Comparison of ENCODE assay signal across 11 mouse cellular contexts in the genomic region with DNA sequence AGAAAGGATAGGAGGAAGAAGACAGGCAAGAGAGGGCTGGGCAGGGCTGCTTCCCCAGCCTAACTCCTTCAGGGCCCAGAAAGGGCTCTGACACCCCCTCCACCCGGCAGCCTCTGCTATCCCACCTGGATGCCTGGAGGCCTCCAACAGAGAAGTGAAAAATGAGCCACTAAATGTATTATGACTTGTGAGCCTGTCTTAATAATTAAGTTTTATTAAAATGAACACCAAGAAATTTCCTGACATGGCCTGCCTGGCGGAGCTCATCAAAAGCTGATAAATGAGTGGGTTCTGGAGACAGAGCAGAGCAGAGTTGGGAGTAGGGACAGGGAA.
DNase-seq lines count a peak whose midpoint lies in the region; ATAC-seq and TF ChIP-seq lines count a peak whose summit lies in the region.
"Had no signal": no experiment of that assay in that cellular context is flagged by ENCODE, and none has a peak within 500 bp of the region (broad histone marks: within the 10 kb centered on the region; RNA-seq: fewer than 3 reads in every experiment).

No protein-coding gene starts in this region.

- WGBS in heart, postnatal 0 days, result 61% methylated on average over 2 of the region's 2 CpGs
- 75% methylated on average over 2 of the region's 2 CpGs for WGBS in midbrain, embryonic 10.5 days
- 76% methylated on average over 2 of the region's 2 CpGs for WGBS in midbrain, embryonic 16.5 days
- 28% methylated on average over 2 of the region's 2 CpGs for WGBS in limb, embryonic 13.5 days
- 47% methylated on average over 2 of the region's 2 CpGs for WGBS in stomach, embryonic 16.5 days

- H3K9ac ChIP-seq in heart, postnatal 0 days (replicated peaks; ENCODE audit: low read depth, low read length), result no peak overlapping the region
- H3K9ac ChIP-seq in midbrain, embryonic 16.5 days (ENCODE audit: low read depth, low read length), result no peak overlapping the region
- no peak overlapping the region for H3K9ac ChIP-seq in limb, embryonic 13.5 days
- H3K9ac ChIP-seq in stomach, embryonic 16.5 days (ENCODE audit: low read length), result no peak overlapping the region
- H3K9ac ChIP-seq: midbrain, embryonic 12.5 days; neural tube, embryonic 15.5 days had no signal

- H3K36me3 ChIP-seq in heart, postnatal 0 days (replicated peaks; ENCODE audit: control insufficient read depth, insufficient read depth, low read length), result no peaks in the 10 kb centered on the region
- no peaks in the 10 kb centered on the region for H3K36me3 ChIP-seq in midbrain, embryonic 10.5 days
- no peaks in the 10 kb centered on the region for H3K36me3 ChIP-seq in midbrain, embryonic 16.5 days (ENCODE audit: control insufficient read depth, insufficient read depth, low read length)
- H3K36me3 ChIP-seq in limb, embryonic 13.5 days, result no peaks in the 10 kb centered on the region
- H3K36me3 ChIP-seq in stomach, embryonic 16.5 days (ENCODE audit: control insufficient read depth, insufficient read depth, low read length), result no peaks in the 10 kb centered on the region
- H3K36me3 ChIP-seq: midbrain, embryonic 12.5 days; neural tube, embryonic 15.5 days had no signal

- H3K27ac ChIP-seq in heart, postnatal 0 days (ENCODE audit: low read depth), result peak overlapping the region; percentile 39; the same call in 1 of the 2 replicates
- H3K27ac ChIP-seq in midbrain, embryonic 10.5 days (replicated peaks), result 0 out of 2 replicates have a peak overlapping the region, but pooled peaks have one; percentile 23
- H3K27ac ChIP-seq in midbrain, embryonic 16.5 days (ENCODE audit: low read length), result no peak overlapping the region
- 0 out of 2 replicates have a peak overlapping the region, but pooled peaks have one; percentile 0 for H3K27ac ChIP-seq in limb, embryonic 13.5 days
- H3K27ac ChIP-seq in stomach, embryonic 16.5 days (ENCODE audit: low read length), result peak overlapping the region; percentile 83
- H3K27ac ChIP-seq: gastrocnemius, adult 2 months; midbrain, embryonic 12.5 days; neural tube, embryonic 15.5 days had no signal

- no peak overlapping the region for H3K4me3 ChIP-seq in heart, postnatal 0 days (ENCODE audit: low read depth, low read length)
- H3K4me3 ChIP-seq in midbrain, embryonic 10.5 days, result no peak overlapping the region
- no peak overlapping the region for H3K4me3 ChIP-seq in midbrain, embryonic 16.5 days (ENCODE audit: low read depth, low read length)
- no peak overlapping the region for H3K4me3 ChIP-seq in limb, embryonic 13.5 days
- H3K4me3 ChIP-seq in stomach, embryonic 16.5 days (replicated peaks; ENCODE audit: low read length), result no peak overlapping the region
- H3K4me3 ChIP-seq: gastrocnemius, adult 2 months; midbrain, embryonic 12.5 days; neural tube, embryonic 15.5 days had no signal

- no peak for TF ChIP-seq CTCF in heart, postnatal 0 days (IDR thresholded peaks at IDR 0.05; ENCODE audit: low read depth)

- no peak for DNase-seq in heart, postnatal 0 days (ENCODE audit: low spot score)
- DNase-seq in heart, adult 18-20 months, result no peak
- DNase-seq in midbrain, embryonic 10.5 days (ENCODE audit: low spot score), result no peak
- no peak for DNase-seq in T-cell, adult 2 months (ENCODE audit: low spot score)
- DNase-seq: cerebellum, adult 9-11 months; gastrocnemius, adult 2 months had no signal

- TF ChIP-seq EP300 in heart, postnatal 0 days (IDR thresholded peaks at IDR 0.05; ENCODE audit: low read depth), result no peak

- 0 out of 2 replicates have a peak, but pooled peaks cover 10% of the 10 kb centered on the region for H3K9me3 ChIP-seq in heart, postnatal 0 days (replicated peaks; ENCODE audit: control insufficient read depth, low read length)
- H3K9me3 ChIP-seq in midbrain, embryonic 10.5 days (replicated peaks), result peaks cover 5% of the 10 kb centered on the region; the same call in 1 of the 2 replicates
- H3K9me3 ChIP-seq in midbrain, embryonic 16.5 days (replicated peaks; ENCODE audit: control insufficient read depth, low read length, poor library complexity, severe bottlenecking), result no peaks in the 10 kb centered on the region
- peaks cover 12% of the 10 kb centered on the region; the same call in 1 of the 2 replicates for H3K9me3 ChIP-seq in limb, embryonic 13.5 days
- H3K9me3 ChIP-seq in stomach, embryonic 16.5 days (replicated peaks; ENCODE audit: control insufficient read depth, low read length), result no peaks in the 10 kb centered on the region
- H3K9me3 ChIP-seq: neural tube, embryonic 15.5 days had no signal

- no peaks in the 10 kb centered on the region for H3K27me3 ChIP-seq in heart, postnatal 0 days (ENCODE audit: control insufficient read depth, insufficient read depth, low read length)
- H3K27me3 ChIP-seq in midbrain, embryonic 10.5 days (ENCODE audit: low read depth, poor library complexity, severe bottlenecking), result no peaks in the 10 kb centered on the region
- H3K27me3 ChIP-seq in midbrain, embryonic 16.5 days (ENCODE audit: control insufficient read depth, insufficient read depth, low read depth, low read length), result no peaks in the 10 kb centered on the region
- H3K27me3 ChIP-seq in limb, embryonic 13.5 days, result no peaks in the 10 kb centered on the region; the same call in 1 of the 2 replicates
- H3K27me3 ChIP-seq in stomach, embryonic 16.5 days (ENCODE audit: control insufficient read depth, insufficient read depth, low read length), result no peaks in the 10 kb centered on the region
- H3K27me3 ChIP-seq: midbrain, embryonic 12.5 days; neural tube, embryonic 15.5 days had no signal

- no peak for ATAC-seq in heart, postnatal 0 days (ENCODE audit: insufficient read depth, low read depth)
- ATAC-seq in midbrain, embryonic 16.5 days, result no peak
- 0 out of 2 replicates have a peak, but pooled peaks have one; percentile 11 for ATAC-seq in limb, embryonic 13.5 days (ENCODE audit: low FRiP score, low read depth)
- peak; percentile 25; the same call in 1 of the 2 replicates for ATAC-seq in stomach, embryonic 16.5 days (ENCODE audit: insufficient read depth, low FRiP score)

- H3K4me2 ChIP-seq in heart, postnatal 0 days (ENCODE audit: low read depth, low read length), result no peak overlapping the region
- H3K4me2 ChIP-seq in midbrain, embryonic 16.5 days (ENCODE audit: low read length), result no peak overlapping the region
- no peak overlapping the region for H3K4me2 ChIP-seq in limb, embryonic 13.5 days (replicated peaks)
- H3K4me2 ChIP-seq in stomach, embryonic 16.5 days (ENCODE audit: low read depth, low read length), result no peak overlapping the region
- H3K4me2 ChIP-seq: midbrain, embryonic 12.5 days; neural tube, embryonic 15.5 days had no signal

- peaks cover 20% of the 10 kb centered on the region for H3K4me1 ChIP-seq in heart, postnatal 0 days (ENCODE audit: control insufficient read depth, insufficient read depth)
- peaks cover 18% of the 10 kb centered on the region for H3K4me1 ChIP-seq in midbrain, embryonic 10.5 days
- no peaks in the 10 kb centered on the region for H3K4me1 ChIP-seq in midbrain, embryonic 16.5 days (ENCODE audit: control insufficient read depth, insufficient read depth, low read length)
- peaks cover 17% of the 10 kb centered on the region for H3K4me1 ChIP-seq in limb, embryonic 13.5 days
- H3K4me1 ChIP-seq in stomach, embryonic 16.5 days (ENCODE audit: control insufficient read depth, insufficient read depth, low read length), result peaks cover 20% of the 10 kb centered on the region

Comparison
In these comparisons a context has a peak if more than half of its experiments do, and no peak if none do; other contexts are left out.
1. ATAC-seq: peak in limb, embryonic 13.5 days (single experiment) and stomach, embryonic 16.5 days (single experiment); none in heart, postnatal 0 days (single experiment) and midbrain, embryonic 16.5 days (single experiment).